Mouse (Mus musculus): ENCODE results near the gene Pld5. TPM values are rescaled to one million over a fixed set of nuclear protein-coding genes. Genes with fewer than 3 reads are reported as not detected.

Gene Pld5
- total and polyA plus RNA-seq, 2 experiments from 2014 or later = 4.9 to 6.1 TPM

- H3K27me3 ChIP-seq (ENCODE audit: insufficient read depth, low read length) = no peaks in the 10 kb centered on the region
- no peaks in the 10 kb centered on the region for H3K4me1 ChIP-seq (ENCODE audit: insufficient read depth, low read length)
- H3K27ac ChIP-seq (ENCODE audit: low read depth, low read length) = no peak overlapping the region
- no peak overlapping the region for H3K4me3 ChIP-seq (ENCODE audit: low read depth, low read length)
- H3K9ac ChIP-seq (replicated peaks; ENCODE audit: low read length, poor library complexity, severe bottlenecking) = no peak overlapping the region
- no peak for DNase-seq (ENCODE audit: low spot score)
- no peaks in the 10 kb centered on the region for H3K9me3 ChIP-seq (ENCODE audit: low read length)
- no peak for TF ChIP-seq CTCF (IDR thresholded peaks at IDR 0.05)
- ATAC-seq (ENCODE audit: low FRiP score) = no peak
- H3K36me3 ChIP-seq (ENCODE audit: insufficient read depth, low read length) = no peaks in the 10 kb centered on the region
- H3K4me2 ChIP-seq (ENCODE audit: low read depth, low read length, poor library complexity, severe bottlenecking) = no peak overlapping the region
- 89% methylated on average over 2 of the region's 2 CpGs for WGBS
Observed at GRCm38 (mm10) chr1:176194727-176195126, 80.4 kb downstream of the Pld5 start.

- no peaks in the 10 kb centered on the region for H3K4me1 ChIP-seq (ENCODE audit: insufficient read depth, low read length)
- H3K36me3 ChIP-seq (ENCODE audit: insufficient read depth, low read length) = no peaks in the 10 kb centered on the region
- no peak overlapping the region for H3K27ac ChIP-seq (ENCODE audit: low read depth, low read length)
- WGBS = 53% methylated on average over 6 of the region's 6 CpGs
- TF ChIP-seq CTCF (IDR thresholded peaks at IDR 0.05) = no peak
- H3K9me3 ChIP-seq (ENCODE audit: low read length) = no peaks in the 10 kb centered on the region
- H3K9ac ChIP-seq (replicated peaks; ENCODE audit: low read length, poor library complexity, severe bottlenecking) = no peak overlapping the region
- H3K4me2 ChIP-seq (ENCODE audit: low read depth, low read length, poor library complexity, severe bottlenecking) = no peak overlapping the region
- no peak overlapping the region for H3K4me3 ChIP-seq (ENCODE audit: low read depth, low read length)
- DNase-seq (ENCODE audit: low spot score) (peak; percentile 28), ATAC-seq (ENCODE audit: low FRiP score) (no peak)
- H3K27me3 ChIP-seq (ENCODE audit: insufficient read depth, low read length) = no peaks in the 10 kb centered on the region
Observed at GRCm38 (mm10) chr1:176183991-176184390, 91.1 kb downstream of the Pld5 start.

- no peak for ATAC-seq (ENCODE audit: low FRiP score)
Observed at GRCm38 (mm10) chr1:176174971-176175370, 100.1 kb downstream of the Pld5 start.

GRCm38 (mm10) chr1:176167784-176168183, 107.3 kb downstream of the Pld5 start:
- H3K4me2 ChIP-seq (ENCODE audit: low read depth, low read length, poor library complexity, severe bottlenecking) = no peak overlapping the region

More at GRCm38 (mm10) chr1:176174971-176175370, 100.1 kb downstream of the Pld5 start:
- Histone ChIP-seq H3K27me3 (ENCODE audit: insufficient read depth, low read length) (no peaks in the 10 kb centered on the region), H3K36me3 (ENCODE audit: insufficient read depth, low read length) (no peaks in the 10 kb centered on the region), H3K9me3 (ENCODE audit: low read length) (no peaks in the 10 kb centered on the region), H3K27ac (ENCODE audit: low read depth, low read length) (no peak overlapping the region), H3K9ac (replicated peaks; ENCODE audit: low read length, poor library complexity, severe bottlenecking) (no peak overlapping the region), H3K4me2 (ENCODE audit: low read depth, low read length, poor library complexity, severe bottlenecking) (no peak overlapping the region), H3K4me1 (ENCODE audit: insufficient read depth, low read length) (no peaks in the 10 kb centered on the region), H3K4me3 (ENCODE audit: low read depth, low read length) (no peak overlapping the region)
- no peak for DNase-seq (ENCODE audit: low spot score)
- WGBS = 82% methylated on average over 1 of the region's 1 CpGs
- no peak for TF ChIP-seq CTCF (IDR thresholded peaks at IDR 0.05)

GRCm38 (mm10) chr1:176167114-176167513, 108.0 kb downstream of the Pld5 start:
- Histone ChIP-seq H3K4me2 (ENCODE audit: low read depth, low read length, poor library complexity, severe bottlenecking) (no peak overlapping the region), H3K36me3 (ENCODE audit: insufficient read depth, low read length) (no peaks in the 10 kb centered on the region), H3K4me3 (ENCODE audit: low read depth, low read length) (no peak overlapping the region), H3K4me1 (ENCODE audit: insufficient read depth, low read length) (no peaks in the 10 kb centered on the region), H3K9ac (replicated peaks; ENCODE audit: low read length, poor library complexity, severe bottlenecking) (no peak overlapping the region), H3K27ac (ENCODE audit: low read depth, low read length) (no peak overlapping the region), H3K9me3 (ENCODE audit: low read length) (no peaks in the 10 kb centered on the region), H3K27me3 (ENCODE audit: insufficient read depth, low read length) (no peaks in the 10 kb centered on the region)
- WGBS = 47% methylated on average over 2 of the region's 2 CpGs
- no peak for TF ChIP-seq CTCF (IDR thresholded peaks at IDR 0.05)
- DNase-seq (ENCODE audit: low spot score) (no peak), ATAC-seq (ENCODE audit: low FRiP score) (no peak)

More at GRCm38 (mm10) chr1:176167784-176168183, 107.3 kb downstream of the Pld5 start:
- H3K9ac ChIP-seq (replicated peaks; ENCODE audit: low read length, poor library complexity, severe bottlenecking) = no peak overlapping the region
- H3K36me3 ChIP-seq (ENCODE audit: insufficient read depth, low read length) = no peaks in the 10 kb centered on the region
- no peak overlapping the region for H3K27ac ChIP-seq (ENCODE audit: low read depth, low read length)
- 62% methylated on average over 5 of the region's 5 CpGs for WGBS
- no peaks in the 10 kb centered on the region for H3K4me1 ChIP-seq (ENCODE audit: insufficient read depth, low read length)
- H3K4me3 ChIP-seq (ENCODE audit: low read depth, low read length) = no peak overlapping the region
- ATAC-seq (ENCODE audit: low FRiP score) = no peak
- no peaks in the 10 kb centered on the region for H3K9me3 ChIP-seq (ENCODE audit: low read length)
- DNase-seq (ENCODE audit: low spot score) = no peak
- H3K27me3 ChIP-seq (ENCODE audit: insufficient read depth, low read length) = no peaks in the 10 kb centered on the region
- no peak for TF ChIP-seq CTCF (IDR thresholded peaks at IDR 0.05)

- DNase-seq (ENCODE audit: low spot score) (no peak), ATAC-seq (ENCODE audit: low FRiP score) (no peak)
- Histone ChIP-seq H3K4me2 (ENCODE audit: low read depth, low read length, poor library complexity, severe bottlenecking) (no peak overlapping the region), H3K4me1 (ENCODE audit: insufficient read depth, low read length) (no peaks in the 10 kb centered on the region), H3K4me3 (ENCODE audit: low read depth, low read length) (no peak overlapping the region), H3K9ac (replicated peaks; ENCODE audit: low read length, poor library complexity, severe bottlenecking) (no peak overlapping the region), H3K27ac (ENCODE audit: low read depth, low read length) (no peak overlapping the region), H3K36me3 (ENCODE audit: insufficient read depth, low read length) (no peaks in the 10 kb centered on the region), H3K27me3 (ENCODE audit: insufficient read depth, low read length) (no peaks in the 10 kb centered on the region), H3K9me3 (ENCODE audit: low read length) (0 out of 2 replicates have a peak, but pooled peaks cover 5% of the 10 kb centered on the region)
- WGBS = 80% methylated on average over 6 of the region's 6 CpGs
- TF ChIP-seq CTCF (IDR thresholded peaks at IDR 0.05) = no peak
Observed at GRCm38 (mm10) chr1:176145306-176145705, 129.8 kb downstream of the Pld5 start.

All from midbrain, postnatal 0 days (tissue).